Mouse (Mus musculus) hindbrain, embryonic 14.5 days (tissue): ENCODE results near the gene Nlrc3. TPM values are rescaled to one million over a fixed set of nuclear protein-coding genes. Genes with fewer than 3 reads are reported as not detected.
"Not testable (repeated sequence)": the region's sequence is repeated elsewhere in the genome, so short reads cannot be mapped to it uniquely, and the experiment has no call there.

Source experiments
- ATAC-seq: fragments of 200-750 bp; cut with Nextera tagmentation; 2 replicates; pipeline ENCODE4 v1.8.0; 2017; ENCODE audit warnings: moderate number of reproducible peaks, mild to moderate bottlenecking, moderate TSS enrichment, moderate library complexity; ENCODE audit not compliant: low FRiP score
- DNase-seq: peaks from one replicate; pipeline ENCODE4 v3.0.0-alpha.2; 2015; ENCODE audit warnings: low spot score
- H3K27ac ChIP-seq: fragments of 300-500 bp; sonication (generic); 2 replicates; pipeline ENCODE4 v1.5.1; 2014; ENCODE audit warnings: mild to moderate bottlenecking, moderate library complexity
- H3K27me3 ChIP-seq: fragments of 300-500 bp; sonication (generic); 2 replicates; pipeline ENCODE4 v1.6.1; 2014; ENCODE audit warnings: mild to moderate bottlenecking, low read length, mixed read lengths; ENCODE audit not compliant: control insufficient read depth, insufficient read depth
- H3K36me3 ChIP-seq: fragments of 300-500 bp; sonication (generic); replicated peaks from 2 replicates; pipeline ENCODE4 v1.6.1; 2014; ENCODE audit not compliant: control insufficient read depth, insufficient read depth
- H3K4me1 ChIP-seq: fragments of 300-500 bp; sonication (generic); replicated peaks from 2 replicates; pipeline ENCODE4 v1.6.1; 2014; ENCODE audit warnings: antibody characterized with exemption, low read length, mixed read lengths; ENCODE audit not compliant: control insufficient read depth, insufficient read depth
- H3K4me2 ChIP-seq: fragments of 300-500 bp; sonication (generic); replicated peaks from 2 replicates; pipeline ENCODE4 v1.6.1; 2014; ENCODE audit warnings: mild to moderate bottlenecking, moderate library complexity
- H3K4me3 ChIP-seq: fragments of 300-500 bp; sonication (generic); replicated peaks from 2 replicates; pipeline ENCODE4 v1.5.1; 2014; ENCODE audit warnings: mild to moderate bottlenecking, low read length
- H3K9ac ChIP-seq: fragments of 300-500 bp; sonication (generic); 2 replicates; pipeline ENCODE4 v1.6.1; 2014
- H3K9me3 ChIP-seq: fragments of 300-500 bp; sonication (generic); 2 replicates; pipeline ENCODE4 v1.6.1; 2016; ENCODE audit warnings: low read length; ENCODE audit not compliant: control insufficient read depth
- WGBS: fragments of 180-500 bp; shearing (Covaris S2); extraction: QIAGEN DNeasy Blood & Tissue Kit; methylation state at CpG from one replicate; pipeline ENCODE4 v1.1.7; 2014; 5-methylcytosine and 5-hydroxymethylcytosine counted together
- polyA plus RNA-seq: library from polyadenylated mRNA; unstranded; fragments of >200 nt; fragmentation: Nextera tagmentation; extraction: Ambion mirVana; gene quantifications from 2 replicates; pipeline ENCODE4 v1.2.1, GENCODE M21; 2014

The Nlrc3 gene
- 1.0 and 1.4 TPM in 2 replicates for polyA plus RNA-seq

- no peak within 1 kb of the TSS for H3K9ac ChIP-seq
- no peak for ATAC-seq
- H3K36me3 ChIP-seq: peaks cover 38% of the 10 kb centered on the region
- no peak within 1 kb of the TSS for H3K4me3 ChIP-seq
- H3K9me3 ChIP-seq: no peaks in the 10 kb centered on the region
- no peak for DNase-seq
- no peak within 1 kb of the TSS for H3K4me2 ChIP-seq
- H3K4me1 ChIP-seq: no peaks in the 10 kb centered on the region
- no peak within 1 kb of the TSS for H3K27ac ChIP-seq
- no peaks in the 10 kb centered on the region for H3K27me3 ChIP-seq
- WGBS: 82% methylated on average over 4 of the region's 4 CpGs
Observed at GRCm38 (mm10) chr16:3976251-3976671, at the start of gene Nlrc3. Gene Nlrc3, minus strand, starts transcription at chr16:3976632.

DNA sequence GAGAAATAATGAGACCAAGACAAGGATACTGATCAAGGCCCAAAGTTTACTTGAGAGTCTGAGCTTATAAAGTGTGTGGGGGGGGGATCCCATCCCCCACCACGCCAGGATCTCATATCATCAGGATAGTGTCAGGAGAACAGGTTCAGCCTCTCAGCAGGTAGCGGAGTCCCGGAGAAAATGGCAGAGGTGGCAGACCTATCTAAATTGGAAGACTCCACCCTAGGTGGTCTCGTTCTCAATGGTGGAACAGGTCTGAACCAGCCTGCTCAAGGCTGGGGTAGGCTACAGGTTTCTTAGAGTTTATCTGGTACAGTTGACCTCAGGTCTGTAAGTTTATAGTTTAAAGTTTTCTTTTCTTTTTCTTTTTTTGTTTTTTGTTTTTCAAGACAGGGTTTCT is 46.3 kb upstream of the Nlrc3 start:
- DNase-seq (no peak), ATAC-seq (no peak)
- Histone ChIP-seq H3K4me2 (no peak overlapping the region), H3K27ac (no peak overlapping the region), H3K4me3 (no peak overlapping the region), H3K27me3 (no peaks in the 10 kb centered on the region), H3K9me3 (no peaks in the 10 kb centered on the region), H3K9ac (no peak overlapping the region), H3K4me1 (no peaks in the 10 kb centered on the region), H3K36me3 (no peaks in the 10 kb centered on the region)
- 78% methylated on average over 4 of the region's 4 CpGs for WGBS

DNA sequence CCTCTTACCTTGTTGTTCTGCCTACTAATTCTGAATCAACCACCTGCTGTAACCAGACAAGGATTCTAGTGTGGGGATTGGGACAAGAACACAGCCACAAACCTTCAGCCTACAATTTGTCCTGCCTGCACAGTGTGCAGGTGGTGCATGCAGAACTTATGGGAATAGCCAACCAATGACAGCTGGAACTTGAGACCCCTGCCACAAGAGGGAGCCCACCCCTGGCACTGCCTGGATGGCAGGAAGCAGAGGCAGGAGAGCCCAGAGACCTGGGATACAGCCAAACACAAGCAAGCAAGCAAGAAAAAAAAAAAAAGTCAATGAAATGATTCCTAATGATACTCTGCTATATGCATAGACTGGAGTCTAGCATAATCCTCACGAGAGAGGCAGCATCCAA is 44.8 kb upstream of the Nlrc3 start:
- no peak for DNase-seq
- ATAC-seq: no peak
- H3K4me1 ChIP-seq: no peaks in the 10 kb centered on the region
- H3K36me3 ChIP-seq: no peaks in the 10 kb centered on the region
- H3K9me3 ChIP-seq: no peaks in the 10 kb centered on the region
- no peak overlapping the region for H3K4me3 ChIP-seq
- no peak overlapping the region for H3K9ac ChIP-seq
- H3K4me2 ChIP-seq: no peak overlapping the region
- H3K27ac ChIP-seq: no peak overlapping the region
- WGBS: 84% methylated on average over 1 of the region's 1 CpGs
- H3K27me3 ChIP-seq: no peaks in the 10 kb centered on the region

DNA sequence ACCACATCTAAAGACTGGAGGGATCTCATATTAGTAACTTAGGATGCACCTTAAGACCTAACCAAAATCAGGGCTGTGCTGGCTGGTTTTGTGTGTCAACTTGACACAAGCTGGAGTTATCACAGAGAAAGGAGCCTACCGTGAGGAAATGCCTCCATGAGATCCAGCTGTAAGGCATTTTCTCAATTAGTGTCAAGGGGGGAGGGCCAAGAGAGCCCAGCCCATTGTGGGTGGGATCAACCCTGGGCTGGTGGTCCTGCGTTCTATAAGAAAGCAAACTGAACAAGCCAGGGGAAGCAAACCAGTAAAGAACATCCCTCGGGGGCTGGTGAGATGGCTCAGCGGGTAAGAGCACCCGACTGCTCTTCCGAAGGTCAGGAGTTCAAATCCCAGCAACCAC is 41.0 kb upstream of the Nlrc3 start:
- H3K9ac ChIP-seq, ATAC-seq, H3K36me3 ChIP-seq, H3K4me3 ChIP-seq, DNase-seq, H3K4me1 ChIP-seq, H3K27ac ChIP-seq, H3K27me3 ChIP-seq, H3K4me2 ChIP-seq, H3K9me3 ChIP-seq: not testable (repeated sequence)
- 85% methylated on average over 6 of the region's 6 CpGs for WGBS

GRCm38 (mm10) chr16:4016786-4017185 is 40.4 kb upstream of the Nlrc3 start:
- not testable (repeated sequence) for H3K4me3 ChIP-seq, DNase-seq, ATAC-seq, H3K27me3 ChIP-seq, H3K36me3 ChIP-seq, H3K27ac ChIP-seq, H3K9ac ChIP-seq, H3K4me1 ChIP-seq, H3K9me3 ChIP-seq, H3K4me2 ChIP-seq
- WGBS: 83% methylated on average over 17 of the region's 17 CpGs

GRCm38 (mm10) chr16:4014040-4014668 is 37.7 kb upstream of the Nlrc3 start:
- H3K4me2 ChIP-seq: no peak overlapping the region
- no peaks in the 10 kb centered on the region for H3K27me3 ChIP-seq
- H3K36me3 ChIP-seq: no peaks in the 10 kb centered on the region
- DNase-seq (no peak), ATAC-seq (no peak)
- H3K9me3 ChIP-seq: no peaks in the 10 kb centered on the region
- no peak overlapping the region for H3K27ac ChIP-seq
- WGBS: 84% methylated on average over 5 of the region's 5 CpGs
- no peaks in the 10 kb centered on the region for H3K4me1 ChIP-seq
- H3K4me3 ChIP-seq: no peak overlapping the region
- no peak overlapping the region for H3K9ac ChIP-seq

- no peak overlapping the region for H3K4me3 ChIP-seq
- WGBS: 76% methylated on average over 4 of the region's 4 CpGs
- H3K36me3 ChIP-seq: no peaks in the 10 kb centered on the region
- DNase-seq (no peak), ATAC-seq (no peak)
- no peaks in the 10 kb centered on the region for H3K9me3 ChIP-seq
- no peaks in the 10 kb centered on the region for H3K27me3 ChIP-seq
- no peak overlapping the region for H3K27ac ChIP-seq
- H3K4me1 ChIP-seq: no peaks in the 10 kb centered on the region
- no peak overlapping the region for H3K9ac ChIP-seq
- H3K4me2 ChIP-seq: no peak overlapping the region
Observed at GRCm38 (mm10) chr16:4012882-4013570, 36.6 kb upstream of the Nlrc3 start.

- H3K27ac ChIP-seq: peak within 1 kb of the TSS; percentile 91
- 2% methylated on average over 58 of the region's 58 CpGs for WGBS
- peak; percentile 99 for DNase-seq
- H3K4me1 ChIP-seq: peaks cover 15% of the 10 kb centered on the region
- peak within 1 kb of the TSS; percentile 83 for H3K9ac ChIP-seq
- no peaks in the 10 kb centered on the region for H3K9me3 ChIP-seq
- H3K4me3 ChIP-seq: peak within 1 kb of the TSS; percentile 80
- ATAC-seq: peak; percentile 96
- peak within 1 kb of the TSS; percentile 73 for H3K4me2 ChIP-seq
- H3K27me3 ChIP-seq: no peaks in the 10 kb centered on the region
- peaks cover 26% of the 10 kb centered on the region for H3K36me3 ChIP-seq
Observed at GRCm38 (mm10) chr16:4003489-4004398, 27.3 kb upstream of the Nlrc3 start, which contains the start of gene Slx4. Gene Slx4, minus strand, starts transcription at chr16:4003770.

- 94% methylated on average over 4 of the region's 4 CpGs for WGBS
- Histone ChIP-seq H3K4me2 (no peak overlapping the region), H3K4me3 (no peak overlapping the region), H3K27ac (no peak overlapping the region), H3K9me3 (no peaks in the 10 kb centered on the region), H3K9ac (no peak overlapping the region), H3K27me3 (no peaks in the 10 kb centered on the region), H3K36me3 (peaks cover 99% of the 10 kb centered on the region), H3K4me1 (no peaks in the 10 kb centered on the region)
- ATAC-seq (no peak), DNase-seq (no peak)
Observed at GRCm38 (mm10) chr16:3988410-3988809, 12.0 kb upstream of the Nlrc3 start.
